Mouse (Mus musculus) limb, embryonic 14.5 days (tissue): ENCODE measurements at regions not wholly inside any gene's neighbourhood (a gene's known extent, or its start where the extent isn't known, plus 50 kb on each side); places are given as distances from the start of the nearest gene placed in this dataset.

ENCODE experiments used
- ATAC-seq: fragments of 200-750 bp; cut with Nextera tagmentation; 2 replicates; pipeline ENCODE4 v1.8.0; 2017; ENCODE audit warnings: low read depth, moderate number of reproducible peaks, moderate TSS enrichment; ENCODE audit not compliant: low FRiP score
- DNase-seq: peaks from one replicate; pipeline ENCODE4 v3.0.0-alpha.2; 2015; ENCODE audit warnings: low spot score
- H3K27ac ChIP-seq: fragments of 300-500 bp; sonication (generic); replicated peaks from 2 replicates; pipeline ENCODE4 v1.5.1; 2014; ENCODE audit warnings: low read depth, mild to moderate bottlenecking, low read length, moderate library complexity, mixed read lengths
- H3K27me3 ChIP-seq: fragments of 300-500 bp; sonication (generic); 2 replicates; pipeline ENCODE4 v1.6.1; 2014; ENCODE audit warnings: low read length, mixed read lengths; ENCODE audit not compliant: control insufficient read depth, insufficient read depth
- H3K36me3 ChIP-seq: fragments of 300-500 bp; sonication (generic); 2 replicates; pipeline ENCODE4 v1.6.1; 2014; ENCODE audit warnings: mild to moderate bottlenecking, low read length, moderate library complexity, mixed read lengths; ENCODE audit not compliant: control insufficient read depth, insufficient read depth
- H3K4me1 ChIP-seq: fragments of 300-500 bp; sonication (generic); 2 replicates; pipeline ENCODE4 v1.6.1; 2014; ENCODE audit warnings: antibody characterized with exemption, low read length, mixed read lengths; ENCODE audit not compliant: control insufficient read depth, insufficient read depth
- H3K4me2 ChIP-seq: fragments of 300-500 bp; sonication (generic); replicated peaks from 2 replicates; pipeline ENCODE4 v1.6.1; 2014; ENCODE audit warnings: low read depth, mild to moderate bottlenecking, low read length, moderate library complexity; ENCODE audit not compliant: severe bottlenecking
- H3K4me3 ChIP-seq: fragments of 300-500 bp; sonication (generic); replicated peaks from 2 replicates; pipeline ENCODE4 v1.5.1; 2014; ENCODE audit warnings: low read length
- H3K9ac ChIP-seq: fragments of 300-500 bp; sonication (generic); 2 replicates; pipeline ENCODE4 v1.6.1; 2014; ENCODE audit warnings: mild to moderate bottlenecking, low read depth, low read length, moderate library complexity; ENCODE audit not compliant: severe bottlenecking
- H3K9me3 ChIP-seq: fragments of 300-500 bp; sonication (generic); 2 replicates; pipeline ENCODE4 v1.6.1; 2016; ENCODE audit warnings: low read length; ENCODE audit not compliant: control insufficient read depth
- POLR2A ChIP-seq: fragments of 200-500 bp; IDR thresholded peaks from 2 replicates; pipeline ENCODE4 v1.8.0; 2012; ENCODE audit warnings: inconsistent platforms, mild to moderate bottlenecking, moderate library complexity, borderline replicate concordance; ENCODE audit not compliant: insufficient read depth, insufficient read length; ENCODE audit errors: extremely low read depth
- WGBS: fragments of 180-500 bp; shearing (Covaris S2); extraction: QIAGEN DNeasy Blood & Tissue Kit; methylation state at CpG from one replicate; pipeline ENCODE4 v1.1.7; 2014; 5-methylcytosine and 5-hydroxymethylcytosine counted together

DNA sequence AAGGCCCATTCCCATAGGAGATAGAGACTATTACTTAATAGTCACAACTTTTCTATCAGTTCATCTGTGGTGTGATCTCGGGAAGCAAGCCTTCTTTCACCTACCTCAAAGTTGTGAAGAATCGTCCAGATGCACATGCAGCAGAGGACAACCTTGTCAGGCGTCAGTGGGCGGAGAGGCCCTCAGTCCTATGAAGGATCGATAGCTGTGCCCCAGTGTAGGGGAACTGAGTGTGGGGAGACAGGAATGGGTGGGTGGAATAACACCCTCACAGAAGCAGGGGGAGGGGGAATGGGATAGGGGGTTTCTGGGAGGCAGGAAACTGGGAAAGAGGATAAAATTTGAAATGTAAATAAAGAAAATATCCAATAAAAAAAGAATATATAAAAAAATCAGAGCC, 133.5 kb upstream of the Nrxn1 start:
- Histone ChIP-seq H3K9me3 (no peaks in the 10 kb centered on the region), H3K4me3 (no peak overlapping the region), H3K4me2 (no peak overlapping the region), H3K27ac (no peak overlapping the region), H3K9ac (no peak overlapping the region), H3K4me1 (no peaks in the 10 kb centered on the region), H3K27me3 (no peaks in the 10 kb centered on the region), H3K36me3 (no peaks in the 10 kb centered on the region)
- no peak for ATAC-seq
- DNase-seq = no peak
- WGBS = 78% methylated on average over 5 of the region's 5 CpGs
- TF ChIP-seq POLR2A = no peak

DNA sequence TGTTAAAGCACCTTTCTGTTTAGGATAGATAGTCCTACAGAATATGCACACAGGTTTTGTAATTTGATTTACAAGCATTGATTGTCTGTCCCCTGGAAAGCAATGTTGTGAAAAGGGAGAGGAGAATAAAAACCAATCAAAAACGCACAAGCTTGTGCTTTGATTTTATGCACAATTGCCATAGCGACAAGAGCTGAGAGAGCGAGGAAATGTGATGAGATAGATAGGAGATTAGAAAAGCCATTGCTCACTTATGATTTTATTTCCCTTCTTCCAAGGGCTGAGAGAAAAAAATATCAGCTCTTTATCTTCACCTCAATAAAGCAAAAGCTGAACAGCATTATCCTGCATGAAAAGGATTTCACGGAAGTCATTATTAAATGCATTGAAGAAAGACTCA, 133.0 kb upstream of the Nrxn1 start:
- WGBS = 83% methylated on average over 4 of the region's 4 CpGs
- H3K4me2 ChIP-seq = no peak overlapping the region
- ATAC-seq = no peak
- no peak for DNase-seq
- no peaks in the 10 kb centered on the region for H3K4me1 ChIP-seq
- no peaks in the 10 kb centered on the region for H3K9me3 ChIP-seq
- no peak for TF ChIP-seq POLR2A
- no peaks in the 10 kb centered on the region for H3K27me3 ChIP-seq
- H3K27ac ChIP-seq = no peak overlapping the region
- no peak overlapping the region for H3K9ac ChIP-seq
- H3K4me3 ChIP-seq = no peak overlapping the region
- H3K36me3 ChIP-seq = no peaks in the 10 kb centered on the region

DNA sequence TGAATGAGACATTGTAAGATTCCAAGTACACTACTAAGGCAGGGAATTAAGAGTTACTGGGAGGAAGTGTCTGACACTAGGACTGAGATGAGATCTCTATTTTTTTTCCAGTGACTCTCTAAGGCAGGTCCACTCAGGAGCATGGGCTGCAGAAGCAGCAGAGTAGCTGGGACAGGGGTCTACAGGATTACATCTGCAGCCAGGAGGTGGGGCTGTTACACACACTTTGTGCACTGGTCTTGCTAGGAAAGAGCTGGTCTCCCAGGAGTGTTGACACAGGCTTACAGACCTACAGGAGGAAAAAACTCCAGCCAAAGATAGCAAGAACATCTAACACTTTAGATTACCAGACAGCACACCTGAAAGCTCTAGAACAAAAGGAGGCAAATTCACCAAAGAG, 123.6 kb upstream of the Nrxn1 start:
- Histone ChIP-seq H3K9ac (no peak overlapping the region), H3K36me3 (no peaks in the 10 kb centered on the region), H3K27me3 (no peaks in the 10 kb centered on the region), H3K9me3 (no peaks in the 10 kb centered on the region), H3K4me2 (no peak overlapping the region), H3K4me1 (no peaks in the 10 kb centered on the region), H3K4me3 (no peak overlapping the region), H3K27ac (no peak overlapping the region)
- peak; percentile 18 for DNase-seq
- ATAC-seq = no peak
- no peak for TF ChIP-seq POLR2A

DNA sequence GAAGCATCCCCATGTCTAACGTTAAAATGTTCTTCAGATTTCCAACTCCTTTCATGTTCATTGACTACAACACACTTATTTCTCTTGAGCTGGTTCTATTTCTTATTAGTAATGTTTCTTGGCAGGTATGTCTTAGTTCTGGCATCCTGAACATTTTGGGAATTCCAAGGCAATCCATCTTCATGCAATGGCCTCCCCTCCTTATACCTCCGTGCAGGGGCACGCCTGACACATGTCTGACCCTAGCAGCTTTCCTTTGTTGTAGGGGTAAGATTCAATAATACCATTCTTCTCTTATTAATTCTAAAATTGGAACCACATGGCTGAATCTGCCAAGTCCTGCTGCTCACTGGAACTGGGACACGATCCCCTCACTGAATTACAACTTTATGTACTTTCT, 89.7 kb upstream of the Nrxn1 start:
- 37% methylated on average over 4 of the region's 4 CpGs for WGBS
- TF ChIP-seq POLR2A = no peak
- H3K27me3 ChIP-seq = no peaks in the 10 kb centered on the region
- no peak overlapping the region for H3K9ac ChIP-seq
- H3K9me3 ChIP-seq = no peaks in the 10 kb centered on the region
- no peak overlapping the region for H3K27ac ChIP-seq
- ATAC-seq (0 out of 2 replicates have a peak, but pooled peaks have one; percentile 63), DNase-seq (peak; percentile 62)
- no peak overlapping the region for H3K4me3 ChIP-seq
- H3K4me1 ChIP-seq = no peaks in the 10 kb centered on the region
- no peak overlapping the region for H3K4me2 ChIP-seq
- H3K36me3 ChIP-seq = no peaks in the 10 kb centered on the region

DNA sequence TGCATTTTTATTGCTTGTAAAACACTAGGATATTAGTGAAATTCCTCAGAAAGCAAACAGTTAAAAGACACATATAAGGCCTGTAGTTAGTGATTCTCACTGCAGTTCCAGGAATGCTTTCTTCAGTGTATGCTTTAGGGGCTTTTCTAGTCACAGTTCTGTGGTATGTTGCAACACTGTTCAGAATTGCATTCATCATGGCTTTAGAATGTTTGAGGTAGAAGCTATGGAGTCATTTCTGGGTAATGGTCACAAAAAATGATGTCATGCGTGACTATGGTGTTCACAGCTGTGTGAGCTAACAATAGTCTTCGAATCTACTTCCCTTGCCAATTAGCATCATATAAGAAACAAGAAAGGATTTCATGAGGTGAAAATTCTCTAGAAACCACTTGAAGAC, 69.0 kb upstream of the Nrxn1 start:
- ATAC-seq (no peak), DNase-seq (no peak)
- Histone ChIP-seq H3K9ac (no peak overlapping the region), H3K36me3 (no peaks in the 10 kb centered on the region), H3K9me3 (no peaks in the 10 kb centered on the region), H3K27me3 (no peaks in the 10 kb centered on the region), H3K27ac (no peak overlapping the region), H3K4me2 (no peak overlapping the region), H3K4me3 (no peak overlapping the region), H3K4me1 (no peaks in the 10 kb centered on the region)
- no peak for TF ChIP-seq POLR2A
- 74% methylated on average over 2 of the region's 2 CpGs for WGBS
